Mouse (Mus musculus) urinary bladder, postnatal 36 days (tissue): ENCODE data around the gene Zc3hav1l.

Experiments
- DNase-seq, 2 experiments: peaks; one replicate each; pipeline ENCODE4 v3.0.0; 2022; ENCODE audit warnings: low spot score in 2 of 2, mixed read lengths in 1 of 2

The Zc3hav1l gene

GRCm38 (mm10) chr6:38298761-38299401 lies at the start of gene Zc3hav1l:
Zc3hav1l (minus strand) TSS chr6:38299259.
- peak; percentile 55 to 61 for DNase-seq

GRCm38 (mm10) chr6:38347875-38348274 lies 48.8 kb upstream of the Zc3hav1l start:
- no peak for DNase-seq

GRCm38 (mm10) chr6:38345796-38346195 lies 46.7 kb upstream of the Zc3hav1l start:
- DNase-seq, result peak; percentile 71 to 84

- no peak for DNase-seq
Measured at GRCm38 (mm10) chr6:38344006-38344670, 45.1 kb upstream of the Zc3hav1l start.

GRCm38 (mm10) chr6:38343581-38343980 lies 44.5 kb upstream of the Zc3hav1l start:
- no peak for DNase-seq

GRCm38 (mm10) chr6:38342666-38342992 lies 43.6 kb upstream of the Zc3hav1l start:
- DNase-seq, result no peak

GRCm38 (mm10) chr6:38341751-38342665 lies 42.9 kb upstream of the Zc3hav1l start:
- no peak for DNase-seq

GRCm38 (mm10) chr6:38339078-38339477 lies 40.0 kb upstream of the Zc3hav1l start:
- no peak for DNase-seq

GRCm38 (mm10) chr6:38337951-38338350 lies 38.9 kb upstream of the Zc3hav1l start:
- DNase-seq, result peak in 1 of 2 experiments; percentile 26

GRCm38 (mm10) chr6:38337166-38337705 lies 38.2 kb upstream of the Zc3hav1l start:
- DNase-seq, result no peak

GRCm38 (mm10) chr6:38335264-38335663 lies 36.2 kb upstream of the Zc3hav1l start:
- no peak for DNase-seq

- peak in 1 of 2 experiments; percentile 9 for DNase-seq
Measured at GRCm38 (mm10) chr6:38326596-38326995, 27.5 kb upstream of the Zc3hav1l start.

GRCm38 (mm10) chr6:38320621-38321020 lies 21.6 kb upstream of the Zc3hav1l start:
- no peak for DNase-seq

GRCm38 (mm10) chr6:38316050-38316449 lies 17.0 kb upstream of the Zc3hav1l start:
- DNase-seq, result no peak

- DNase-seq, result no peak
Measured at GRCm38 (mm10) chr6:38309741-38310140, 10.7 kb upstream of the Zc3hav1l start.

GRCm38 (mm10) chr6:38304981-38305380 lies 5.9 kb upstream of the Zc3hav1l start:
- no peak for DNase-seq

- DNase-seq, result no peak
Measured at GRCm38 (mm10) chr6:38298246-38298635, 818 bp downstream of the Zc3hav1l start.

GRCm38 (mm10) chr6:38297580-38298245 lies 1.3 kb downstream of the Zc3hav1l start:
- no peak for DNase-seq

GRCm38 (mm10) chr6:38293708-38294107 lies 5.4 kb downstream of the Zc3hav1l start:
- DNase-seq, result no peak

GRCm38 (mm10) chr6:38292871-38293646 lies 6.0 kb downstream of the Zc3hav1l start:
- DNase-seq, result no peak

- no peak for DNase-seq
Measured at GRCm38 (mm10) chr6:38284422-38284821, 14.6 kb downstream of the Zc3hav1l start.
